Comparison of ENCODE assay signal across 18 mouse cellular contexts in genomic region chr2:71663453-71663852, GRCm38 (mm10).
A peak's percentile ranks its signal among the peaks of the same experiment; 100 is the strongest.
DNase-seq lines count a peak whose midpoint lies in the region; ATAC-seq lines count a peak whose summit lies in the region.
"Had no signal": no experiment of that assay in that cellular context is flagged by ENCODE, and none has a peak within 500 bp of the region (broad histone marks: within the 10 kb centered on the region; RNA-seq: fewer than 3 reads in every experiment).

No protein-coding gene starts in this region.

- H3K27me3 ChIP-seq in megakaryocyte, embryonic 14.5 days (replicated peaks) = no peaks in the 10 kb centered on the region
- H3K27me3 ChIP-seq in intestine, embryonic 16.5 days (replicated peaks; ENCODE audit: control insufficient read depth, insufficient read depth, low read length) = no peaks in the 10 kb centered on the region
- H3K27me3 ChIP-seq in kidney, embryonic 16.5 days (ENCODE audit: insufficient read depth, low read length) = no peaks in the 10 kb centered on the region
- H3K27me3 ChIP-seq: embryonic facial prominence, embryonic 12.5 days; forebrain, embryonic 15.5 days; heart, embryonic 12.5 days; intestine, embryonic 15.5 days had no signal

- H3K4me2 ChIP-seq in intestine, embryonic 16.5 days (ENCODE audit: low read depth, low read length) = no peak overlapping the region
- no peak overlapping the region for H3K4me2 ChIP-seq in kidney, embryonic 16.5 days (replicated peaks; ENCODE audit: low read depth, low read length)
- H3K4me2 ChIP-seq: embryonic facial prominence, embryonic 12.5 days; forebrain, embryonic 15.5 days; heart, embryonic 12.5 days; hindbrain, embryonic 14.5 days; intestine, embryonic 15.5 days had no signal

- H3K9ac ChIP-seq in intestine, embryonic 16.5 days (ENCODE audit: low read depth, low read length) = no peak overlapping the region
- no peak overlapping the region for H3K9ac ChIP-seq in kidney, embryonic 16.5 days (replicated peaks; ENCODE audit: low read length)
- H3K9ac ChIP-seq: embryonic facial prominence, embryonic 12.5 days; forebrain, embryonic 15.5 days; heart, embryonic 12.5 days; hindbrain, embryonic 14.5 days; intestine, embryonic 15.5 days had no signal

- no peaks in the 10 kb centered on the region for H3K9me3 ChIP-seq in megakaryocyte, embryonic 14.5 days
- H3K9me3 ChIP-seq in intestine, embryonic 16.5 days (ENCODE audit: control insufficient read depth, low read length) = no peaks in the 10 kb centered on the region
- H3K9me3 ChIP-seq in kidney, embryonic 16.5 days (ENCODE audit: low read length) = no peaks in the 10 kb centered on the region
- H3K9me3 ChIP-seq: embryonic facial prominence, embryonic 12.5 days; forebrain, embryonic 15.5 days; heart, embryonic 12.5 days; hindbrain, embryonic 10.5 days; intestine, embryonic 15.5 days had no signal

- peak overlapping the region; percentile 90 for H3K4me3 ChIP-seq in megakaryocyte, embryonic 14.5 days (replicated peaks)
- no peak overlapping the region for H3K4me3 ChIP-seq in macrophage (ENCODE audit: inconsistent target)
- no peak overlapping the region for H3K4me3 ChIP-seq in intestine, embryonic 16.5 days (ENCODE audit: low read length)
- no peak overlapping the region for H3K4me3 ChIP-seq in kidney, embryonic 16.5 days (ENCODE audit: low read length)
- H3K4me3 ChIP-seq: embryonic facial prominence, embryonic 12.5 days; forebrain, embryonic 15.5 days; heart, embryonic 12.5 days; hindbrain, embryonic 10.5 days; intestine, embryonic 15.5 days had no signal

- H3K79me2 ChIP-seq in macrophage (ENCODE audit: inconsistent target) = no peaks in the 10 kb centered on the region

- DNase-seq in adrenal gland, adult (ENCODE audit: inconsistent age in 2 of 2, low spot score in 1 of 2) = no peak
- DNase-seq: adrenal gland, postnatal 14 days; cerebellum, adult 11 months; cerebellum, adult 9-10 months; gastrocnemius, postnatal 36 days; heart, adult 18-20 months had no signal

- no peak for ATAC-seq in megakaryocyte, adult 5-6 weeks (ENCODE audit: poor library complexity, severe bottlenecking)
- peak; percentile 65 for ATAC-seq in common myeloid progenitor, adult 5-6 weeks (replicated peaks; ENCODE audit: low read depth, poor library complexity, severe bottlenecking)
- ATAC-seq in intestine, embryonic 16.5 days = no peak
- no peak for ATAC-seq in kidney, embryonic 16.5 days (ENCODE audit: low FRiP score, low TSS enrichment)
- ATAC-seq: forebrain, embryonic 15.5 days; intestine, embryonic 15.5 days had no signal

- 34% methylated on average over 8 of the region's 8 CpGs for WGBS in macrophage (ENCODE audit: missing documents)
- 75% methylated on average over 8 of the region's 8 CpGs for WGBS in intestine, embryonic 16.5 days
- WGBS in kidney, embryonic 16.5 days = 78% methylated on average over 8 of the region's 8 CpGs

- H3K36me3 ChIP-seq in megakaryocyte, embryonic 14.5 days (replicated peaks; ENCODE audit: low read length) = peaks cover 25% of the 10 kb centered on the region
- no peaks in the 10 kb centered on the region for H3K36me3 ChIP-seq in macrophage (ENCODE audit: inconsistent target)
- no peaks in the 10 kb centered on the region for H3K36me3 ChIP-seq in intestine, embryonic 16.5 days (ENCODE audit: control insufficient read depth, insufficient read depth, low read length)
- no peaks in the 10 kb centered on the region for H3K36me3 ChIP-seq in kidney, embryonic 16.5 days (ENCODE audit: insufficient read depth, low read length)
- H3K36me3 ChIP-seq: embryonic facial prominence, embryonic 12.5 days; forebrain, embryonic 15.5 days; heart, embryonic 12.5 days; hindbrain, embryonic 10.5 days; intestine, embryonic 15.5 days had no signal

- H3K4me1 ChIP-seq in megakaryocyte, embryonic 14.5 days = peaks cover 100% of the 10 kb centered on the region
- no peaks in the 10 kb centered on the region for H3K4me1 ChIP-seq in intestine, embryonic 16.5 days (ENCODE audit: control insufficient read depth, insufficient read depth, low read length)
- H3K4me1 ChIP-seq in kidney, embryonic 16.5 days (ENCODE audit: insufficient read depth, low read length) = peaks cover 3% of the 10 kb centered on the region; the same call in 1 of the 2 replicates
- H3K4me1 ChIP-seq: embryonic facial prominence, embryonic 12.5 days; forebrain, embryonic 15.5 days; hindbrain, embryonic 10.5 days; intestine, embryonic 15.5 days had no signal

- peak overlapping the region; percentile 91 for H3K27ac ChIP-seq in macrophage
- H3K27ac ChIP-seq in intestine, embryonic 16.5 days (ENCODE audit: low read length) = no peak overlapping the region
- H3K27ac ChIP-seq in kidney, embryonic 16.5 days (ENCODE audit: low read length) = no peak overlapping the region
- H3K27ac ChIP-seq: embryonic facial prominence, embryonic 12.5 days; forebrain, embryonic 15.5 days; hindbrain, embryonic 10.5 days; hindbrain, embryonic 14.5 days; intestine, embryonic 15.5 days had no signal
